Mouse (Mus musculus): ENCODE measurements around the gene Rhobtb1. TPM values are rescaled to one million over a fixed set of nuclear protein-coding genes. Genes with fewer than 3 reads are reported as not detected.

Rhobtb1 gene
- polyA plus RNA-seq, 1 experiment from 2014 or later, result 14.3 TPM

DNA sequence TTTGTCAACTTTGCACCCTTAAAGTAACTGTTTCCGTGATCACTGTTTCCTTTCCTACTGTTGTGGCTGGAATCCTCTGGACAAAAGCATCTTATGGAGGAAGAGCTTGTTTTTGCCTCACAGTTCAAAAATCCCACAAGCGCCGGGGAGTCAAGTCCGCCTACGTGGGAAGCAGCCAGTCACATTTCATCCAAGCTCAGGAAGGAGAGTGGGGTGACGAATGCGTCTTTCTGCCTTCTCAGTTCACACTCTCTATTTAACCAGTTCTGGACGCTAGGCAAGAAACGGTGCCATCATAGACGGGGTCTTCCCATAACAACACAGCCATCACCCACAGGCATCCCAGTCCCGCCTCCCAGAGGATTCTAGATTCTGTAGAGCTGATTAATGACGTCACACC, 15.3 kb downstream of the Rhobtb1 start:
- no peak for ATAC-seq (ENCODE audit: low read depth)
- 78% methylated on average over 12 of the region's 12 CpGs for WGBS
- H3K27me3 ChIP-seq, result no peaks in the 10 kb centered on the region

DNA sequence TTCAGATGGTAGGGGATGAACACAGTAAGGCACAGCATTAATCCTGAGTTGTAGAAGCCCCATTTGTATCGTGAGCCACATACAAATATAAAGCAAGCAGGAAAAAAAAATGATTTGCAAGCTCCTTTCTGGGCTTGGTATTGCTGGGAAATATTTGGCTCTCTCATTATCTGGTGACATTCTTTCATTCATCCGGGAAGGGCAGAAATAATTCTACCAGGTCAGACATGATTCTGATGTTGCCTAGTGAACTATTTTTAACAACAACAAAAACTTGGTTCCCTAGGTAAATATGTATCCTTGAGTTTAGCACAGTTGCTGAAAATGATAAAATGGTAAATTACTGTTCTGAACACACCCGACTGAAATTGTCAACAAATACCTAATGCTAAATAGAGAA, 21.2 kb downstream of the Rhobtb1 start:
- Histone ChIP-seq H3K27ac (replicated peaks) (no peak overlapping the region), H3K9ac (no peak overlapping the region), H3K36me3 (no peaks in the 10 kb centered on the region), H3K9me3 (no peaks in the 10 kb centered on the region), H3K4me2 (no peak overlapping the region), H3K27me3 (no peaks in the 10 kb centered on the region), H3K4me1 (replicated peaks) (no peaks in the 10 kb centered on the region), H3K4me3 (no peak overlapping the region)
- no peak for ATAC-seq (ENCODE audit: low read depth)
- 81% methylated on average over 3 of the region's 3 CpGs for WGBS

More for the DNA sequence above, 15.3 kb downstream of the Rhobtb1 start:
- no peak overlapping the region for H3K27ac ChIP-seq (replicated peaks)
- no peak overlapping the region for H3K4me3 ChIP-seq
- no peaks in the 10 kb centered on the region for H3K36me3 ChIP-seq
- H3K4me1 ChIP-seq (replicated peaks), result no peaks in the 10 kb centered on the region
- no peak overlapping the region for H3K4me2 ChIP-seq
- H3K9ac ChIP-seq, result no peak overlapping the region
- H3K9me3 ChIP-seq, result no peaks in the 10 kb centered on the region

DNA sequence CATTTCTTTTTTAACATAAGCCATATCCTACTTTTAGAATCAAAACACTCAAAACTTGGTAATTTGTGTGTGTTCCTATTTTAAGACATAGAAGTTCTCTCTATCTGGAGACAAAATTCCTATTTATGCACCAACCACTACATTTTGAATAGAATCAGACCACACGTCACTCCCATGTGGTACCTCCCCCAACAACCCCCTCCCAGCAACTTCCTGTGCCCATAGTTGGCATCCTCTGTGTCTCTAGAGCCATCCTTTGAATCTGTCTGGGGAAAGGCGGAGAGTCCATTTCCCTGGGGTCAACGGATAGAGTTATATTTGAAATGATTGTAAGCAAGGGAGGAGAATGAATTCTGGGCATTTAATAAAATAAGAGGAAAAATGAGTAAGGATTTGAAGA, 24.9 kb downstream of the Rhobtb1 start:
- Histone ChIP-seq H3K4me3 (no peak overlapping the region), H3K9ac (no peak overlapping the region), H3K4me1 (replicated peaks) (no peaks in the 10 kb centered on the region), H3K27ac (replicated peaks) (no peak overlapping the region), H3K36me3 (no peaks in the 10 kb centered on the region), H3K9me3 (no peaks in the 10 kb centered on the region), H3K27me3 (no peaks in the 10 kb centered on the region), H3K4me2 (no peak overlapping the region)
- ATAC-seq (ENCODE audit: low read depth), result no peak
- 80% methylated on average over 3 of the region's 3 CpGs for WGBS

DNA sequence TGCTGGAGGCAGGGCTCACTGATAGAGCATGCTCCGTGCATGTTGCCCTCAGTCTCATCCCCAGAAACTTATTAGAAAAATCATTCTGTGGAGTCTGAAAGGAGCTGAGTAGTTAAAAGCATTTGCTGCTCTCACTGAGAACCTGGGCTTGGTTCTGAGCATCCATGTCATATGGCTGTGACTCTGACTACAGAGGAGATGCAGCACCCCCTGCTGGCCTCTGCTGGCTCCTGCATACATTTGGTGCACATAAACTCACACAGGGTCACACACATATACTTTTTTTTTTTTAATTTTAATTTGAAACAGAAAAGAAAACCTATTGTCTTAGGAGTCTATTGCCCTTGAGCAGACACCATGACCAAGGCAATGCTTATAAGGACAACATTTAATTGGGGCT, 28.1 kb downstream of the Rhobtb1 start:
- H3K4me3 ChIP-seq, result no peak overlapping the region
- H3K4me2 ChIP-seq, result no peak overlapping the region
- no peak for ATAC-seq (ENCODE audit: low read depth)
- no peaks in the 10 kb centered on the region for H3K9me3 ChIP-seq
- no peak overlapping the region for H3K9ac ChIP-seq
- no peaks in the 10 kb centered on the region for H3K4me1 ChIP-seq (replicated peaks)
- H3K27ac ChIP-seq (replicated peaks), result no peak overlapping the region
- H3K36me3 ChIP-seq, result no peaks in the 10 kb centered on the region
- H3K27me3 ChIP-seq, result no peaks in the 10 kb centered on the region
- 95% methylated on average over 1 of the region's 1 CpGs for WGBS

DNA sequence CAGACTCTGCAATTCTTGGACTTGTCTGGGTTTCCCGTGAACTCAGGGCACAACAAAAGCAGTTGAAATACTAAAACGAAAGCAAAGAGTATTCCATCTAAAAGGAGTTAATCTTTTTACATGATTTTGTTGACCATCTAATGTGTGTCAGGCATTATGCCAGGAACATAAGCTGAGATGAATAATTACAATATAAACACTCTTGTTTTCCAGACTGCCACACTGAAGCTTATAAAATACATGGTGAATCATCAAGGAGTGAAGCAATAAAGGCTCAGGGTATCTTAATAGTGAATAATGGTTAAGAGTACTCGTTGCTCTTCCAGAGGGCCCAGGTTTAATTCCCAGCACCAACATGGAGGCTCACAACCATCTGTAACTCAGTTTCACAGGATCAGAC, 29.8 kb downstream of the Rhobtb1 start:
- H3K4me2 ChIP-seq, result no peak overlapping the region
- no peaks in the 10 kb centered on the region for H3K36me3 ChIP-seq
- 0 out of 2 replicates have a peak, but pooled peaks cover 3% of the 10 kb centered on the region for H3K4me1 ChIP-seq (replicated peaks)
- ATAC-seq (ENCODE audit: low read depth), result no peak
- WGBS, result 85% methylated on average over 3 of the region's 3 CpGs
- H3K4me3 ChIP-seq, result no peak overlapping the region
- no peaks in the 10 kb centered on the region for H3K27me3 ChIP-seq
- H3K27ac ChIP-seq (replicated peaks), result no peak overlapping the region
- no peak overlapping the region for H3K9ac ChIP-seq
- H3K9me3 ChIP-seq, result no peaks in the 10 kb centered on the region

DNA sequence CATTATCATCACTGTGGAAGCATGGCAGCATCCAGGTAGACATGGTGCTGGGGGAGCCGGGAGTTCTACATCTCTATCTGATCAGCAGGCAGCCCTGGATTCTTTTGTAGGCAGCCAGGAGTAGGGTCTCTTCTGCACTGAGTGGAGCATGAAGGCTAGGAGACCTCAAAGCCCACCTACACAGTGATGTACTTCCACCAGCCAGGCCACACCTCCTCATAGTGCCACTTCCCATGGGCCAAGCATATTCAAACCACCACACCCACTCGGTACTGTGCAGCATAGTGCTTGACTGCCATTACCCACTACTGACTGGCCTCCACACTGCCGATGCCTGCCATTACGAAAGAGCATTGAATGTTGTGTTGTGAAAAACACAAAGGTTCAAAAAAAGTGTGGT, 33.7 kb downstream of the Rhobtb1 start:
- Histone ChIP-seq H3K4me1 (replicated peaks) (0 out of 2 replicates have a peak, but pooled peaks cover 3% of the 10 kb centered on the region), H3K4me2 (no peak overlapping the region), H3K9me3 (no peaks in the 10 kb centered on the region), H3K36me3 (no peaks in the 10 kb centered on the region), H3K27ac (replicated peaks) (no peak overlapping the region), H3K27me3 (no peaks in the 10 kb centered on the region), H3K9ac (no peak overlapping the region), H3K4me3 (no peak overlapping the region)
- no peak for ATAC-seq (ENCODE audit: low read depth)
- WGBS, result 91% methylated on average over 4 of the region's 4 CpGs

DNA sequence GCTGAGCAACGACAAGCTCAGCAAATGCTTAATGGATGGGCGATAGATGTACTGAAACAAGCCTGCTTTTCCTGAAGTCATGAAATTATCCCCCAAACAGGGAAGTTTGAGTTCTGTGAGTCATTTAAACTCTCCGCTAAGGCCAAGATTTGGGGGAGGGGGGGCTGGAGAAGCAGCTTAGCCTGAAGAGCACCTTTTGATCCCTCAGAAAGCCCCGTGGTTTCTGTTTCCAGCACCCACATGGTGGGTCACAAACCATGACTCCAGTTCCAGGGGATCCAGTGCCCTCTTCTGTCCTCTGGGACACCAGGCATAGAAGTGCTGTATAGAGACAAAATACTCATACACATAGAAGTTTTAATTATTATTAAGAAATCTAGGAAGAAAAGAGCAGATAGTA, 34.2 kb downstream of the Rhobtb1 start:
- H3K27me3 ChIP-seq, result no peaks in the 10 kb centered on the region
- no peak overlapping the region for H3K4me3 ChIP-seq
- no peak overlapping the region for H3K4me2 ChIP-seq
- 0 out of 2 replicates have a peak, but pooled peaks cover 3% of the 10 kb centered on the region for H3K4me1 ChIP-seq (replicated peaks)
- H3K9me3 ChIP-seq, result no peaks in the 10 kb centered on the region
- ATAC-seq (ENCODE audit: low read depth), result no peak
- H3K36me3 ChIP-seq, result no peaks in the 10 kb centered on the region
- 83% methylated on average over 4 of the region's 4 CpGs for WGBS
- no peak overlapping the region for H3K9ac ChIP-seq
- H3K27ac ChIP-seq (replicated peaks), result no peak overlapping the region

DNA sequence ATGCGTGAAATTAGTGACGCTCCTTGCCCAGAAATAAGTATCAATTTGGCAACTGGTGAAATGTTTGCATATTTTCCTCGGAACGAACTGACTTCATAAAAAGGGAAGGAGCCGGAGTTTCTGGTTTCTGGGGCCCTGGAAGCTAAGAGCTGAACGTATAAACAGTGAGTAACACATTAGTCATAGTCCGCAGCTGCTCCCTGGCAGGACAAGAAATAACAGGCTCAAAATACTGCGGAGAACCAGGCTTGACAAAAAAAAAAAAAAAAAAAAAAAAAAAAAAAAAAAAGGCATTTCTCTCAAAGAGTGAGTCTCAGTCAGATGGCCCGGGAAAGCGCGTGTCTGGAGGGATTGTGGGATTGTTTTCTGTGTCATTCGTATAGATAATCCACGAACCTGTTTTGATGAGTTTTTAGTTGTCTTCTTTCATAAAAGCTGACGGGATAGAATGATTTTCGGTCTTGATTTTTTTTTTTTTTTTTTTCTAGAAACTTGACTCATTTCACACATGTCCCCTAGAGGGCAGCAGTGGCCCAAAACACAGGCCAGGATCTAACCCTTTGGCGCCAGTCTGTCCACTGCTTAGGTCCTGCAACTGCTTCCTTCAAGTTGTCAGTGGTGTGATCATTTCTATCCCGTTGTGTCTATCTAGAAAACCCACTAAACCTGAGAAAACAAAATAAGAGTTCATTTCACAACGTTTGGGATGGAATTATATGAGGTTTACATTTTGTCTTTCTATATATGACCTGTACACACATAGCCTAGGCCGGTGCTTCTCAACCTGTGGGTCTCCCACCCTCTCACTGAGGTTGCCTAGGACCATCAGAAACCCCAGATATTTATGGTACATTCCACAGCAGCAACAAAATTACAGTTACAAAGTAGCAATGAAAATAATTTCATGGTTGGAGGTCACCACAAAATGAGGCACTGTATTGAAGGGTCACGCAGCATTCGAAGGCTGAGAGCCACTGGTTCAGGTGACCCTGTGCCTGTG, 35.0 kb downstream of the Rhobtb1 start:
- no peaks in the 10 kb centered on the region for H3K36me3 ChIP-seq
- peak overlapping the region; percentile 46 for H3K4me2 ChIP-seq
- H3K9ac ChIP-seq, result peak overlapping the region; percentile 27; the same call in 1 of the 2 replicates
- H3K4me3 ChIP-seq, result peak overlapping the region; percentile 8; the same call in 1 of the 2 replicates
- peak; percentile 88 for ATAC-seq (ENCODE audit: low read depth)
- no peaks in the 10 kb centered on the region for H3K27me3 ChIP-seq
- H3K9me3 ChIP-seq, result no peaks in the 10 kb centered on the region
- no peak overlapping the region for H3K27ac ChIP-seq (replicated peaks)
- 0 out of 2 replicates have a peak, but pooled peaks cover 3% of the 10 kb centered on the region for H3K4me1 ChIP-seq (replicated peaks)
- 27% methylated on average over 21 of the region's 21 CpGs for WGBS

DNA sequence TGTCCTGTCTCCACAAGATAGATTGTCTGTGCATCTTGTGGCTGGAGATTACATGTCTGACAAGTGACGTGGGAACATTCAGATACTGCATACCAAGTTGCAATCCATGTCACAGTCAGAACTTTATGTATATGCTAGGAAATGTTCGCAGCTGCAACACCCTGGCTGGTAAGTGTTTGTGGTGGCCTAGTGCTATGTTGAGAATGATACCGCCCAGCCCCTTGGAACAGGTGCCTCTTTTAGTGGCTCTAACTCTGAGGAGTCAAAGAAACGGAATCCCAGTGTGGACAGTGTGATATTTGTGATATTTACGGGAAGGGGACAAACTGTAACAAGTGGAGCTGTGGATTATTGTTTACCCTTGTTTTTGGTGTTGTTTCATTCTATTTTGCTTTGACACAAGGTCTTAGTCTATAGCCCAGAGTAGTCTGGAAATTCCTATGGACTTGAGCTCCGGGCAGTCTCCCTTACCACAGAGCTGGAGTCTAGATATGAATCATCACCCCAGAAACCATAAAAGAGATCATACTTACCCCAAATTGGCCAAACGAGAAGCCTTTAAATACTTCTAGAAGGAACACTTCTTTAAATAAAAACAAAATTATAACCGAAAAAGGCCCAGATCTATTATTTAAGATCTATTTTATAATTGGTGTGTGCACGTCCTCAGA, 36.7 kb downstream of the Rhobtb1 start:
- Histone ChIP-seq H3K9me3 (no peaks in the 10 kb centered on the region), H3K9ac (no peak overlapping the region), H3K27ac (replicated peaks) (no peak overlapping the region), H3K4me2 (no peak overlapping the region), H3K4me3 (no peak overlapping the region), H3K4me1 (replicated peaks) (0 out of 2 replicates have a peak, but pooled peaks cover 3% of the 10 kb centered on the region), H3K27me3 (no peaks in the 10 kb centered on the region), H3K36me3 (no peaks in the 10 kb centered on the region)
- 85% methylated on average over 9 of the region's 9 CpGs for WGBS
- ATAC-seq (ENCODE audit: low read depth), result no peak

DNA sequence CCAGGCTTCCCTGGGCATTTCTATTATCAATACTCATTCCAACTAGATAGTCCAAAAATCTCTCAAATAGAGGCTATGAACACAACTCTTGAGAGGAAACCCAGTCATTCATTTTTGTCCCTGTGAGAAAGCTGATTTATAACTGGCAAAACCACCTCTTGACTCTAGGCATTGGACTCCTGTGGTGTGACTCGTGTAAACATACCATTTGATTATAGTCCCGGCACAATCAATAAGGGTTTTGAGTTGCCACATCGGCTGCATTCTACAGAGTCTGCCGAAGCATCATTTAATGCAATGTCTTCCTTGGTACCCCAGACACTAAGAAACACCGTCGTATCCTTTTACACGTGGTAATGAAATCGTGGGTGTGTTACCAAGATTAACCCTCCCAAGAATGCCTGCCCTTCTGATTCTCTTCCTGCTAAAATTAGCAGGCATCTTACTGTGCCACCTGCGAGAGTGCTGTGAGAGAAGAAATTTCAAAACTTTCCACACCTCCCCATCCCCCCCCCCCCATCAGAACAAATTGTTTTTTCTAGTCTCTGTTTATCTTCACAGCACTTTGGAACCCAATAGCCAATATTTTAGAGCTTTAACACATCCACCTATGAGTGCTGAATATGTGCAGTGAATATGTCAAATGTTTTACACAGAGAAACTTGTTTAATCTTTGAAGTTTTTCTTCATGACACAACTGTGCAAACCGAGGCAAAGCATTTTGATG, 39.4 kb downstream of the Rhobtb1 start:
- Histone ChIP-seq H3K27me3 (no peaks in the 10 kb centered on the region), H3K4me1 (replicated peaks) (0 out of 2 replicates have a peak, but pooled peaks cover 3% of the 10 kb centered on the region), H3K9ac (no peak overlapping the region), H3K4me3 (no peak overlapping the region), H3K36me3 (no peaks in the 10 kb centered on the region), H3K27ac (replicated peaks) (no peak overlapping the region), H3K9me3 (no peaks in the 10 kb centered on the region), H3K4me2 (no peak overlapping the region)
- 84% methylated on average over 10 of the region's 10 CpGs for WGBS
- no peak for ATAC-seq (ENCODE audit: low read depth)

DNA sequence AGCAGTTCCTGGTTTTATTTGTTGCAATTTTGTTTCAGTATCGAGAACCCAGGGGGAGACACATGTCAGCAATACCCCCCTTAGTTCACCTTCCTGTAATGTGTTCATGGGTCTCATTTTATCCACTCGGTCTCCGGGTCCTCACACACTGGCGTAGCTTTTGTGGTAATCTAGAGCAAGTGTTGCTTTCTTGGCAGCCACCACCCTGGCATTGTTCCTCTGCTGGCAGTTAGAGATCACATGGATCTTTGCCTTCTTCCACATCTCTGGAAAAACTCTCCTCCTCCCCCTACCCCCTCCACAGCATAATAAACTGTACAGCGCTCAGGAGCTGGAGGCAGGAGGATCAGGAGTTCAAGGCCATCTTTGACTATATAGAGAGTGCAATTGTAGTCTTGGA, 41.0 kb downstream of the Rhobtb1 start:
- WGBS, result 91% methylated on average over 5 of the region's 5 CpGs
- H3K4me3 ChIP-seq, result no peak overlapping the region
- H3K27me3 ChIP-seq, result no peaks in the 10 kb centered on the region
- H3K4me1 ChIP-seq (replicated peaks), result no peaks in the 10 kb centered on the region
- ATAC-seq (ENCODE audit: low read depth), result no peak
- H3K4me2 ChIP-seq, result no peak overlapping the region
- no peaks in the 10 kb centered on the region for H3K36me3 ChIP-seq
- H3K27ac ChIP-seq (replicated peaks), result no peak overlapping the region
- H3K9ac ChIP-seq, result no peak overlapping the region
- H3K9me3 ChIP-seq, result no peaks in the 10 kb centered on the region

DNA sequence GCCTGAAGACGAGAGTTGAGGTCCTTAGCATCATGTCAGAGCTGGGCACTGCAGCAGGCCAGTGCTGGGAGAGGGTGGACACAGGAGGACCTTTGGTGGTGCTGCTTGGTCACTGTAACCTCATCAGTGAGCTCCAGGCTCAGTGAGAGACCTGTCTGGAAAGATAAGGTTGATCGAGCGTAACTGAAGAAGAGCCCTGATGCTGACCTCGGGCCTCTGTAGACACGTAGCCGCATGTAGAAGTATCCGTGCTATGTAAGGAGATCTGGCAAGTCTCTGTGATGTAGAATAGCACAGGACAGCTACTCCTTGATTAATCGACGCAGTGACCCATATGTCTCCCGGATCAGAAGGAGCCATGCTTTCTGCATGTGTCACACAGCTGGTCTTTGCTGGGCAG, 42.5 kb downstream of the Rhobtb1 start:
- Histone ChIP-seq H3K4me2 (no peak overlapping the region), H3K27me3 (no peaks in the 10 kb centered on the region), H3K9me3 (no peaks in the 10 kb centered on the region), H3K36me3 (no peaks in the 10 kb centered on the region), H3K9ac (no peak overlapping the region), H3K4me1 (replicated peaks) (no peaks in the 10 kb centered on the region), H3K27ac (replicated peaks) (no peak overlapping the region), H3K4me3 (no peak overlapping the region)
- ATAC-seq (ENCODE audit: low read depth), result no peak
- 96% methylated on average over 10 of the region's 10 CpGs for WGBS
